Mouse (Mus musculus): ENCODE data around the gene 1700029F12Rik. TPM values are rescaled to one million over a fixed set of nuclear protein-coding genes. Genes with fewer than 3 reads are reported as not detected.

The 1700029F12Rik gene
- polyA plus RNA-seq (2014; fragmentation: Illumina TruSeq; extraction: RNeasy Lipid Tissue Mini Kit (QIAGEN cat#74804); ENCODE audit: low read depth, low replicate concordance), result not detected

DNA sequence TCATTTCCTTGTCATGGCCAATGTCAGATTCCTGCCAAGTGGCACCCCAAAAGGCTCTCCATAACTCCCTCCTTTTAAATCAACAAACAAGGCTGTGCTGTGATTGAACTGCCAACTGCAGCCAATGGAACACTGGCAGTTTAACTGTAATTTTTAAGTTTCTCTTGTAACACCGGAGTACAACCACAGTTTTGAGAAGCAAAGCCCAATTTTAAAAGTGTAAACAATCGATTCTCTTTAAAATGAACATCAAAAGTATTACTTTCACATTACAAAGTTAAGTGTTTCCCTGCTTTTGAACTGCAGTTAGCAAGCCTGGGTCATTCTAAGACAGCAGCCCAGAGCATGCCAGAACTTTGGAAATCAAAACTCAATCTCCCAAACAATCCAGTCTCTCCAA lies at the start of gene 1700029F12Rik:
TSS of gene 1700029F12Rik (minus strand) at position 101 of the 400 bp plus-strand sequence.

DNA sequence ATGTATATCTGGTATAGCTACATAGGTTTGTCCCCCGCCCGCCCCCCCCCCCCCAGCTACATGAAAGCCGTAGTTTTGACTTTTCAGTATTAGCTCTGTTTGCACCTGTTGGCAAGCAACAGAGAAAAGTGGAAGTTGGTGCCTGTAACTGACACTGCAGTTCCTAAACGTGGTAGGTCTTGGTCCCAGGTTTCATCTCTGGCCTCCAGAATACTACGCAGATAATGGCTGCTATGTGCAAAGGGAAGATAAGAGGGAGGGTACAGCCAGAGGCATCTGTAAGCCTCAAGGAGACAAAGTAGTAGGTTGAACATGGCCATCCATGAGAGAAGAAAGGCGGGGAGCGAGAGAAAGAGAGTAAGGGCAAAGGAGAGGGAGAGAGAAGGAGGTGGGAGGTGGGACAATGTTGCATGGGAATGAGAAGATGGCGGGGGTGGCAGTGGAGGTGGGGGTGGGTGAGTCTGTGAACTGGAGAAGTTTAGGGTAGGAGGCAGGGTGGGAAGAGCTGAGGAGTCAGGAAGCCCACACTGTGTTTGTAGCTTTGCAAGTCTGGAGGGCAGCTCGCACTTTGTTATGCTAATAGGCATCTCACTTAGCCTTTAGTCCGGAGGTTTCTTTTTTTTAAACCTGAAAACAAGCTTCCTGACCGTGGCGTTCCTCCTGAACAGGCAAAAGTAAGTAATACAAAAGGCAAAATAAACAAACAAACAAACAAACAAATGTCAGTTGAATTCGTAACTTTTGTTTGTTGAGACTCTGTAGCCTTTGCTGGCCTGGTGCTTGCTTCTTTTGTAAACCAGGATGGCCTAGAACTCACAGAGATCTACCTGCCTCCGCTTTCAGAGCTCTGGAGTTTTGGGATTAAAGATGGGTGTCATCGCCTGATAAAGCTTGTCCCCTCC lies 32.7 kb upstream of the 1700029F12Rik start, which contains the start of gene Fam169a:
TSS of gene Fam169a (plus strand) at position 638 of the 902 bp plus-strand sequence.

Other genes with a start within 250 kb of the 1700029F12Rik start
- gene Gcnt4, start 109.7 kb downstream of the 1700029F12Rik start, polyA plus RNA-seq (2014; fragmentation: Illumina TruSeq; extraction: RNeasy Lipid Tissue Mini Kit (QIAGEN cat#74804); ENCODE audit: low read depth, low replicate concordance), result 2.4 TPM
- gene Fam169a, start 32.9 kb upstream of the 1700029F12Rik start, polyA plus RNA-seq (2014; fragmentation: Illumina TruSeq; extraction: RNeasy Lipid Tissue Mini Kit (QIAGEN cat#74804); ENCODE audit: low read depth, low replicate concordance), result not detected
- gene Gm6169, start 64.9 kb upstream of the 1700029F12Rik start, polyA plus RNA-seq (2014; fragmentation: Illumina TruSeq; extraction: RNeasy Lipid Tissue Mini Kit (QIAGEN cat#74804); ENCODE audit: low read depth, low replicate concordance), result not detected
- 47.9 TPM for gene Gfm2, start 103.6 kb upstream of the 1700029F12Rik start, polyA plus RNA-seq (2014; fragmentation: Illumina TruSeq; extraction: RNeasy Lipid Tissue Mini Kit (QIAGEN cat#74804); ENCODE audit: low read depth, low replicate concordance)
- 91.3 TPM for gene Nsa2, start 103.6 kb upstream of the 1700029F12Rik start, polyA plus RNA-seq (2014; fragmentation: Illumina TruSeq; extraction: RNeasy Lipid Tissue Mini Kit (QIAGEN cat#74804); ENCODE audit: low read depth, low replicate concordance)
- gene Hexb, start 164.0 kb upstream of the 1700029F12Rik start, polyA plus RNA-seq (2014; fragmentation: Illumina TruSeq; extraction: RNeasy Lipid Tissue Mini Kit (QIAGEN cat#74804); ENCODE audit: low read depth, low replicate concordance), result 64.2 TPM
- gene Enc1, start 206.7 kb upstream of the 1700029F12Rik start, polyA plus RNA-seq (2014; fragmentation: Illumina TruSeq; extraction: RNeasy Lipid Tissue Mini Kit (QIAGEN cat#74804); ENCODE audit: low read depth, low replicate concordance), result 3.1 TPM

Measured in liver, adult 10 weeks (tissue).